Mouse (Mus musculus) brain, embryonic 14.5 days (tissue): ENCODE data around the gene Eef1a2. TPM values are rescaled to one million over a fixed set of nuclear protein-coding genes. Genes with fewer than 3 reads are reported as not detected.
A peak's percentile ranks its signal among the peaks of the same experiment; 100 is the strongest.

Source experiments
- DNase-seq: peaks from one replicate; pipeline ENCODE4 v3.0.0-alpha.2; 2011; ENCODE audit warnings: low read depth
- CTCF ChIP-seq: fragments of 200-500 bp; IDR thresholded peaks from 2 replicates; pipeline ENCODE4 v1.5.1; 2012; ENCODE audit warnings: inconsistent platforms, mild to moderate bottlenecking, moderate library complexity, borderline replicate concordance; ENCODE audit not compliant: insufficient read depth, insufficient read length; ENCODE audit errors: extremely low read depth
- POLR2A ChIP-seq: fragments of 200-500 bp; IDR thresholded peaks from 2 replicates; pipeline ENCODE4 v1.6.1; 2012; ENCODE audit warnings: mild to moderate bottlenecking, inconsistent platforms, borderline replicate concordance; ENCODE audit not compliant: poor library complexity, insufficient read depth, insufficient read length, severe bottlenecking; ENCODE audit errors: extremely low read depth
- polyA plus RNA-seq: library from polyadenylated mRNA; depleted of rRNA; stranded (reverse); fragments of >200 nt; gene quantifications from 2 replicates; pipeline ENCODE4 v1.2.3, GENCODE M21; 2012

Eef1a2 gene
- polyA plus RNA-seq, 1 experiment, result 133 TPM

DNA sequence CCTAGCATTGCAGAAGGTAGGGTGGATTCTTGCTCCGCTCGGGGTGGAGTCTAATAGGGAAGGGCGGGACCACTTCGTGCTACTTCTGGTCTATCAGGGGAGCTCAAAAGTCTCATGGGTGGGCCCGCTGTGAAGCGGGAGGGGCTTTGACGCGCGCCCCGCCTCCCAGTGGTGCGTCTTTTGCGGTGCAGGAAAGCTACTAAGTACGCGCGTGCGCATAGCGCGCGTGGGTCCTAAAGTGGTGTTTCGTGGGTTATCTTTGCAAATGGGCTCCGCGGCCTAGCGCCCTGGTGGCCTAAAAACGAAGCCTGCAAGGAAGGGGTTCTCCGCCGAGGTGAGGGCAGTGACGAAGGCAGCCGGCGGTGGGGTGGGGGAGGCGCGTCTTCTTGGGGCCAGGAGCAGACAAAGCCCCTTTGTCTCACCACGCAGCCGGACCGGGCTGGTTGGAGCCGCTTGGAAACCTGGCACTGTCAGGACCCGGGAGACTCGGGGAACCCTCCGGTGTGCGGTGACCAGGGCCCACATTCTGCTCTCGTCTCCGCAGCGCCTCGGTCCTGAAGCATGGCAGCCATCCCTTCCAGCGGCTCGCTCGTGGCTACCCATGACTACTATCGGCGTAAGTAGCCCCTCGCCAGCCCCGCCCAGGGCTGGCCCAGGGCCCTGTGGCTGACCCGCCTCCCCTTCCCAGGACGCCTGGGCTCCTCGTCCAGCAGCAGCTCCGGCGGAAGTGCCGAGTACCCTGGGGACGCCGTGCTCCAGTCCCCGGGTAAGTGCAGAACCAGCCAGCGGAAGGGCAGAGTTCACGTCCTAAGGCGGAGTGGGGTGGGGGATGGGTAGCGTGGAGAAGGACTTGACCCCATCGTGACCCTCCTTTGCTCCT is 30.5 kb upstream of the Eef1a2 start, which contains the start of gene Ppdpf:
Ppdpf (plus strand) TSS at position 127 of the 880 bp plus-strand sequence.
- peak; percentile 97 for DNase-seq
- peak; percentile 22; the same call in 1 of the 2 replicates for TF ChIP-seq POLR2A
- peak; percentile 34; the same call in 1 of the 2 replicates for TF ChIP-seq CTCF

DNA sequence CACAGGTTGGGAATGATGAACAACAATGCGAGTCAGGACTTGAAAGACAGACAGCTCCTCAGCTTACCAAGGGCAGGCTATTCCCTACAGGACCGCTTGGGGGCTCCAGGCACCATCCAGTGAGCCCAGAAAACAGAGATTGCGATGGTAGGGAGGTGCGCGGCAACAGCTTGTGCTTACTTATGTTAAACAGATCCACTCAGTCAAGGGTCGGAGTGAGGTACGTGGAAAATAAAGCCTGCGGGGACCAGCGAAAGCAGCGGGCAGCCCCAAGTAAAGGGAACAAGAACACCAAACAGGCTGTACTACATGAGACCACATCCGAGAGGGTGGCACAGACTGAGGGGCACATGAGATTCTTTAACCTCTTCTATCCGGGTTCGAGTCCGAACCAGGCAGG is 29.8 kb upstream of the Eef1a2 start:
- TF ChIP-seq POLR2A, result no peak
- TF ChIP-seq CTCF, result peak; percentile 98
- peak; percentile 97 for DNase-seq

DNA sequence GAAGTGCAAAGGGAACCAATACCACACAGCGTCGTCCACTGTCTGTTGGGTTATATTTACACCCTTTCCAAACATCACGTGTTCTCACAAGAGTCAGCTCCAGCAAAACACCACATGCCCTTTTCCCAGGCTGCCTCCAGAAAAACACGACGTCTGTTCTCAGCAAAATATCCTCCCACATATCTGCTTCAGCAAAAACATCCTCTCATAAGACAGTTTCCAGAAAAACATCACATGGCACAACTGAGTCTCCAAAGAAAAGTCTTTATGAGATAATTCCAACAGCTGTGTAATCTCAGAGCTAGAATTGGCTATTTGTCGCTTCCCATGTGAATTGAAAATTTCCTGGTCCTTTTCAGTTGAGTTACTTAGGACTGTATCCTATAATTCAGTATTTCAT is 24.1 kb upstream of the Eef1a2 start:
- no peak for TF ChIP-seq POLR2A
- no peak for TF ChIP-seq CTCF
- no peak for DNase-seq

DNA sequence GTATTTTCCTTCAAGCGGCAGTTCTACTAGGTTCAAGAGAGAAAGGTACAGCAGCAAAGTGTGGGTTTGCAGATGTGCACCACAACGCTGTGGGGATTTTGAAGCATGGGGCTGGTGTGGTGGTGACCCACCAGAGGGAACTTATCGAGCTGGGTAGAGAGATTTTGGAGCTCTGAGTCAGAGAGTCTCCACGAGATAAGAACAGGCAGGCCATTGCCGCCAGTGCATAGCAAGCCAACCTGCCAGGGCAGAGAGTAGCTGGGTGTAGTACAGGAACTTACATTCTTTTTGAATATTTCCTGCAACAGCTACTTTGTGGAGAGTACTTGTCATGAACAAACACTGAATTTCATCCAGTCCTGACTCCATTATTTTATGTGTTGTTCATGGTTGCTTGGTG is 21.7 kb upstream of the Eef1a2 start:
- no peak for DNase-seq
- no peak for TF ChIP-seq CTCF
- TF ChIP-seq POLR2A, result no peak

DNA sequence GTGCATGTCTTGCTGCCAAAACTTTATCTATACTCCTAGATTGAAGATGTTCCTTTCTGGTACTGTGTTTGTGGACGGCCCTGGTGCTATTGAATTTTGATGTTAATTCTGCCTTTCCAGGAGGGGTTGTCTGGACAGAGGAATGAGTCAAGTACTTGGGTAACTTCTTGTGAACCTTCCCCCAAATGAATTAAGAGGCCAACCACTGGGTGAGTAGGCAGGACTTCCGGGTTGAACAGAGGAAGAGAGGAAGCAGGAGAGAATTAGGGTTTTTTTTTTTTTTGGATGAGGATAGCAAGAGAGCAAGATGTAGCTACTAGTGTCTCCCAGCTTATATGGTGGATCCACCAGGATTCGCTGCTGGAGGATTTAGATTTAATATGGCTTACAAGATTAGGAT is 21.2 kb upstream of the Eef1a2 start:
- no peak for DNase-seq

DNA sequence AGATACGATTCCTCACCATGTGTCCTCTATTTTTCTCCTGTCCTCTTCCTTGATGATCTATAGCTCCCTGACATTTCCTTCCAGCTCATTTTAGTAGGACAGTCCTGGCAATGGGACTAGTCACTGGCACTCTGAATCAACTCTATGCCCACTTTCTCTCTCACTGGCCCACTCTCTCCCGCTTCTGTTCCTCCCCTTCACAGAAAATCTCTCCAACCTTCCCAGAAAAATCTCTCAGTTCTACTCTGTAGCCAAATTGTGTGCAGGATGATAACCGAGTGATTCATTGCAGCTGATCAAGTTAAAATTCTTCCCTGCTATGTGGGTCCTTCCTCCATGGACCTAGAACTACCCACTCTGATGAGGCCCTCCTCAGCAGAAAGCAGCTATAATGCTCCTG is 17.8 kb upstream of the Eef1a2 start:
- no peak for TF ChIP-seq CTCF
- TF ChIP-seq POLR2A, result no peak

More for the DNA sequence above, 21.2 kb upstream of the Eef1a2 start:
- TF ChIP-seq CTCF (no peak), POLR2A (no peak)

DNA sequence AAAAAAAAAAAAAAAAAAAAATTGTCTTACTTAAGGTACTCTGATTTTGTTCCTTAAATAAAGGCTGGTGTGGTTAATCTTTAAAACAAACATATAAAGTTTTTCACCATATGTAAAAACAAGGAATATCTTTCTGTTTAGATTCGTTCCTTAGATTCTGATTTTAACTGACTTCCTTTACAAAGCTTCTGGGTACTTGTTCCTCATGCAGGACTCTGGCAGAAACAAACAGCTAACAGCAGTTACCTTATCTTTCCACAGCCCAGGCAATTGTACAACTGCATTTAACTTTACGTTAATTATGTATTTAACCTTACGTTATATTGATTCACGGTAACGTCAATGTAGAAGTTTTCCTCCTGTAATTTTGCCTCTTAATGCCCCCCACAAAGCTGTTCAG is 9.7 kb upstream of the Eef1a2 start:
- no peak for DNase-seq
- TF ChIP-seq CTCF (no peak), POLR2A (no peak)

More for the DNA sequence above, 17.8 kb upstream of the Eef1a2 start:
- DNase-seq, result no peak

DNA sequence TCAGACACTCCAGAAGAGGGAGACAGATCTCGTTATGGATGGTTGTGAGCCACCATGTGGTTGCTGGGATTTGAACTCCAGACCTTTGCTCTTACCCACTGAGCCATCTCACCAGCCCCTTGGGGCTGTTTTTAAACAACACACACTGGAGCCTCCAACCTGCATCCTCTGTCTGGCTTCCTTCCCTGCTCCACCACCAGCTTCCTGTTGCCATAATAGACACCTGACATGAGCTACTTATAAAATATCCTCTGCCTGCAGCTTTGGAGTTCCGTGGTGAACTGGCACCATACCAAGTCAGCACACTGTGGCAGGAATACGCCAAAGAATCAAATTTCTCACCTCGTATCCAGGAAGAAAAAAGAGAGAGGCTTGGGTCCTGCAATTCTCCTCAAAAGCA is 4.0 kb upstream of the Eef1a2 start:
- TF ChIP-seq POLR2A (no peak), CTCF (no peak)
- no peak for DNase-seq

DNA sequence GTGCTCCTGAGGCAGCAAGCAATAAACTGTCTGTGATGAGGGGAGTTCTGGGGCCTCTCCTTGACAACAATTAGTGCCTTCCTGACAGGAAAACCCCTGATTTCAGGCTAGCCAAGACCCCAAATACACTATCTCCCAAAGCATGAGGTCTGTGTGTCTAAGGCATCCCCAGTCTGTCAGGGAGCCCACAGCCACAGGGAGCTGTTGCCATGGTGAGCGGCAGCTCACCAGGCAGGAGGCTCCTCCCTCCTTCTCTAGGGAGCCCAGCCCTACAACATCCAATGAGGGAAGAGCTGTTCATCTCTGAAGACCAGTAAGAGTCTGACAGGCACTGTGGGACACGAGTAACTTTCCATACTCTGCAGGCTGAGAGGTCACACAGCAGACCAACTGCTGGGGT is 3.0 kb upstream of the Eef1a2 start:
- TF ChIP-seq POLR2A (no peak), CTCF (no peak)

DNA sequence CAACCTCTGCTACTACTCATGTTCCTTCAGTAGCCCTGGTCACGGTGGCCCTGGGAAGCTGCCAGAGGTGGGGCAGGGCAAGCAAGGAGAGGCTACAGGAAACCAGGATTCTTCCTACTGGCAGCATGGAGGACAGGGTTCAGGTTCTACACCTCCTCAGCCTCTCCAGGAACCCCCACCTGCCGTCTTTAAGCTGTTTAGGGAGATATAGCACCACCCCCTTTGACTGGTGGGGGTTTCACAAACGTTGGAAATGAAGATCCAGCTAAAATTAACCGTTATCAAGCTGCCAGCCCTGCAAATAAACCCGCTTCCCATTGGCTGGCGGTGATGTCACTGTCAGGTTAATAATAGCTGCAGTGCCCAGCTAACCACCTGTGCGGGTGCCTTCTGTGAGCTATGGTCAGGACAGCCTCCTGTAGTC is 2.3 kb upstream of the Eef1a2 start:
- no peak for TF ChIP-seq CTCF
- TF ChIP-seq POLR2A, result no peak
- DNase-seq, result peak; percentile 57

More for the DNA sequence above, 3.0 kb upstream of the Eef1a2 start:
- DNase-seq, result peak; percentile 90

DNA sequence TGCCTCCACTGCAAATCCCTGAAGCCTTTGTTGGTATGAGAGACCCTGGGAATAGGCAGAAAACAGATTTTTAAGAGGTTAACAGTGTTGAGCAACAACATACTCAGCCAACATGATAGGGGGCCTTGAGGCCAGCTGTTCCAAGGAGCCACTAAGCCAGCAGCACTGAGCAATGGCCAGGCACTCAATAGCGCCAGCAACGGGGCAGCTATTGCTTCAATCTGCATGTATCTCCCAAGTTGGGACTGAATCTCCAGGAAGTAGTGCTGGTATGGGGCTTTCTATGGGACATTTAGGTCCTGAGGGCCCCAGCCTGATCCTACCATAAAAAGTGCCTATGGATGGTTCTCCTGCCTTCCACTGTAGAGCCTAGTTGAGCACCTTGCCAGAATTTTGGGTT is 1.7 kb upstream of the Eef1a2 start:
- TF ChIP-seq POLR2A (no peak), CTCF (no peak)
- DNase-seq, result no peak

DNA sequence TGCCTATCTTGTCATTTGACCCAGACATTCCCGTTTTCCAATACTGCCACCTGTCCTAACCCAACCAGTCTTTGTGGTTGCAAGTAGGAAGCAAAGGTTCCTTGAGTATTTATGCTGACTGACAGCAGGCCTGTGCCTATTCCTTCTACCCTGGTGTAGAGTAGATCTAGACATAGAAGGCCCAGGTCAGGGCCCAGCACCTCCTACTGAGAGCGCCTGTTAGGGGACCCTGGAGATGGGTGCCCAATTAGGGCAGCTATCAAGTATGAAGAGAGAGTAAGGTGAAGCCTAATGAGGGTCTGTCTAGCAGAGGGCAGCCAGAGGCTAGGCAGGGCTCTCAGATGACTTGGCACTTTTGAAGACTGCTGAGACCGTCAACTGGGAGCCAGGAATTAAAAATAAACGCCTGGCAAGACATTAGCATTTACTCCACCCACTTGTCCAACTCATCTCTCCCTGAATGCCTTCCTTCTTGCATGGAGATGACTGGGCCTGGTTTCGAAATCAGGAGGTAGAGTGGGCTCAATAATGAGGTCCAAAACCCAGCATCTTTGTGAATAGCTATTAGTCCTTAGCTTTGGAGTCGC is 995 bp upstream of the Eef1a2 start:
- no peak for TF ChIP-seq POLR2A
- TF ChIP-seq CTCF, result no peak
- DNase-seq, result no peak

DNA sequence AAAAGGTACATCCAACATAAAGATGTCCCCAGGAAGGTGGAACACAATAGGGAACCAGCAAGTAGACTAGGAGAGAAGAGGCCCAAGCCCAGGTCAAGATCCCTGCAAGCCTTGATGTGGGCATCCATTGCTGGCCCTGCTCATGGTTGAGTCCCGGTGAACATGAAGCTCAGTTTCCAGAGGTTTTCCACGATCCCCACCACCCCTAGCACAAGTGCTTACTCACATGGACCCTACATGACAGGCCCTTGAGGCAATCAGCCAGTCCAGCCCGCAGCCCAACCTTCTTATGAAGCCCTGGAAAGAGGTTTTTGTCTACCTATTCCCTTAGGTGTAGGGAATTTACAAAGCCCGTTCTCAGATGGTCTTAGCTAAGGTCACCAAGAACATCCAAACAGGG is 366 bp upstream of the Eef1a2 start:
- no peak for TF ChIP-seq CTCF
- no peak for TF ChIP-seq POLR2A
- DNase-seq, result no peak
